Mouse (Mus musculus): ENCODE results near the gene Oasl2. TPM values are rescaled to one million over a fixed set of nuclear protein-coding genes. Genes with fewer than 3 reads are reported as not detected.

Gene Oasl2
- polyA plus RNA-seq (2015; fragmentation: Nextera tagmentation; extraction: Ambion mirVana), result 12.3 and 19.8 TPM in 2 replicates

DNA sequence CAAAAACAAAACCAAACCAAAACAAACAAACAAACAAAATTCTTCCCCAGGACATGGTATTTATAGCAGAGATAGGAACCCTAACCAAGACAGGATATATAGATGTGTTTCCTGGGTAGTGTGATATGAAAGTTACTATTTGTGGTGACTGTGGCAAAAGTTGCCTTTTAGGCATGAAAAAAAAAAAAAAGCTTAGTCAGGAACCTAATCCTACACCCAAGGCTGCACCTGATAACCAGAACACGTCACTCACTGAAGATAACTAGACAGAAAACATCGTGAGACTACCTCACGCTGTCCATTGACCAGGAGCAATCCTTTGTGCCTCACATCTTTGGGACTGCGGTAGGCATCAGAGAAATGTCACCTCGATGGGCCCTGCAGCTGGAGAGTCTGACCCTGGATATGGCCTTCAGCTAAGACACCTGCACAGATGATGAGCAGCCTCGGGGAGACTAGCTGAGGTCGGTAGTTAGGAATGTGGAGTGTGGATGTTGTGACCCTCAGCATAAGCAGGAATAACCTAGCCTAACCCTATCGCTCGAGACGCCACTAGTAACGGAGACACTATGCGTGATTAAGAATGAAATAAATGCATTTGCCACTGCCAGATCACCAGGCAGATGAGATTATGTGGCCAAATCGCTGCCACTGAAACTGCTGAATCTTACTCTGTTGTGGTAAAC, at the start of gene Oasl2:
Gene Oasl2, plus strand, starts transcription at position 249 of the 686 bp plus-strand sequence.

GRCm38 (mm10) chr5:114853364-114853763, 43.4 kb upstream of the Oasl2 start, which contains the start of gene 4930519G04Rik:
4930519G04Rik (plus strand) TSS chr5:114853664.

DNA sequence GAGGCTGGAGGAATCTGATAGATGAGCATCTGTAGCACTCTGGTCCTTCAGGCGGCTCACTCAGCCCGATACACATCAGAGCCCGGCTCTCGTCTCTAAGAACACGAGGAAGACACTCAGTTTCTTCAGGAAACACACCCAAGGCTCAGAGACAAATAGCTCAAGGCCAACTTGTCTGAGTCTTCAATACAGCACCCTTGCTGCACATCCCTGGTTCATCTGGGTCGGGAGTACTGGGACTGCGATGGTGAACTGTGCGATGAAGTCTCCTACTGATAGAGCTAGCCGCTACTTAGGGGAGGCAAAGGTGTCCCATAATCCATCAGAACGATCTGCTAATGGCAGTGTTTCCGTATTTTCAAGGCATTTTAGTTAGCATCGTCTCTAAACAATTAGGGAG, 38.2 kb upstream of the Oasl2 start, which contains the start of gene Gm9936:
Gene Gm9936, minus strand, starts transcription at position 101 of the 400 bp plus-strand sequence.

DNA sequence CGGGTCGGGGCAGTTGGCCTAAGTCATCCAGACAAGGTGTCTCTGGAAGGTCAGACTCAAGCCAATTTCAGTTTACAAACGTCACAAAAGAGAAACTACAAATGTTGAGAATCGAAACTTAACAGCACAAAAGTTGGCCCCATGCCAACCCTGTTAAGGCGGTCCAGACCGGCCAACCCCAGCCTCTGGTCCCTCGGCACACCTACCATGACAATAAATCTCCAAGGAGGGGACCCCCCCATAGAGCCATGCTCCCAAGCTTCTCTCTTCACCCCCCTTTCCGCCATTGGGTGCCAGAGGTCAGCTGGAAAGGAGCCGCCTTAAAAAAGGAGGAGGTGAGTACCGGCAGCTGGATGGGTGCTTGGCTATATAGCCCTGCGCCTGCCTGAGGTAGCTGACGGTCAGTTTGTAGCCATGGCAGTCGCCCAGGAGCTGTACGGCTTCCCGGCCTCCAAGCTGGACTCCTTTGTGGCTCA, 26.3 kb downstream of the Oasl2 start, which contains the start of gene Oasl1:
Gene Oasl1, plus strand, starts transcription at position 243 of the 476 bp plus-strand sequence.

GRCm38 (mm10) chr5:114942074-114942765, 45.5 kb downstream of the Oasl2 start, which contains the start of gene 2210016L21Rik:
2210016L21Rik (plus strand) TSS chr5:114942158.

Small RNA genes within 50 kb of the gene (microRNA-seq; reads per million reads assigned to microRNA genes)
- 9.0 reads per million, percentile 18 among the genes with 10 or more reads in this experiment for gene Mir6240

Other genes starting within 250 kb of the Oasl2 start
- gene Trpv4, start 238.5 kb upstream of the Oasl2 start, polyA plus RNA-seq (2015; fragmentation: Nextera tagmentation; extraction: Ambion mirVana), result 5.9 and 6.1 TPM in 2 replicates
- 146 and 158 TPM in 2 replicates for gene Gltp, start 206.0 kb upstream of the Oasl2 start, polyA plus RNA-seq (2015; fragmentation: Nextera tagmentation; extraction: Ambion mirVana)
- 5.2 and 6.0 TPM in 2 replicates for gene Tchp, start 189.2 kb upstream of the Oasl2 start, polyA plus RNA-seq (2015; fragmentation: Nextera tagmentation; extraction: Ambion mirVana)
- gene Ankrd13a, start 122.3 kb upstream of the Oasl2 start, polyA plus RNA-seq (2015; fragmentation: Nextera tagmentation; extraction: Ambion mirVana), result 34.1 and 37.7 TPM in 2 replicates
- gene Git2, start 121.4 kb upstream of the Oasl2 start, polyA plus RNA-seq (2015; fragmentation: Nextera tagmentation; extraction: Ambion mirVana), result 20.5 and 21.3 TPM in 2 replicates
- 76.9 and 78.8 TPM in 2 replicates for gene 1500011B03Rik, start 73.5 kb upstream of the Oasl2 start, polyA plus RNA-seq (2015; fragmentation: Nextera tagmentation; extraction: Ambion mirVana)
- not detected in 2 replicates for gene 4930519G04Rik, start 43.3 kb upstream of the Oasl2 start, polyA plus RNA-seq (2015; fragmentation: Nextera tagmentation; extraction: Ambion mirVana)
- 0.05 TPM in 1 of 2 replicates, not detected in the other for gene Gm9936, start 38.3 kb upstream of the Oasl2 start, polyA plus RNA-seq (2015; fragmentation: Nextera tagmentation; extraction: Ambion mirVana)
- 1.3 and 1.9 TPM in 2 replicates for gene Oasl1, start 26.3 kb downstream of the Oasl2 start, polyA plus RNA-seq (2015; fragmentation: Nextera tagmentation; extraction: Ambion mirVana)
- gene 2210016L21Rik, start 45.2 kb downstream of the Oasl2 start, polyA plus RNA-seq (2015; fragmentation: Nextera tagmentation; extraction: Ambion mirVana), result 37.9 and 47.7 TPM in 2 replicates
- gene Hnf1a, start 74.2 kb downstream of the Oasl2 start, polyA plus RNA-seq (2015; fragmentation: Nextera tagmentation; extraction: Ambion mirVana), result 0.12 and 0.17 TPM in 2 replicates
- gene Sppl3, start 114.2 kb downstream of the Oasl2 start, polyA plus RNA-seq (2015; fragmentation: Nextera tagmentation; extraction: Ambion mirVana), result 18.3 and 20.3 TPM in 2 replicates
- gene Gm10401, start 201.4 kb downstream of the Oasl2 start, polyA plus RNA-seq (2015; fragmentation: Nextera tagmentation; extraction: Ambion mirVana), result 29.1 and 29.8 TPM in 2 replicates
- 57.0 and 62.5 TPM in 2 replicates for gene Acads, start 222.4 kb downstream of the Oasl2 start, polyA plus RNA-seq (2015; fragmentation: Nextera tagmentation; extraction: Ambion mirVana)
- gene Unc119b, start 238.0 kb downstream of the Oasl2 start, polyA plus RNA-seq (2015; fragmentation: Nextera tagmentation; extraction: Ambion mirVana), result 15.0 and 15.1 TPM in 2 replicates